Mouse (Mus musculus) ovary, postnatal 36 days (tissue): ENCODE measurements around the gene Tcl1b5.

Experiments used
- DNase-seq: peaks from one replicate; pipeline ENCODE4 v3.0.0; 2022; ENCODE audit warnings: low spot score, mixed read lengths

The Tcl1b5 gene

DNA sequence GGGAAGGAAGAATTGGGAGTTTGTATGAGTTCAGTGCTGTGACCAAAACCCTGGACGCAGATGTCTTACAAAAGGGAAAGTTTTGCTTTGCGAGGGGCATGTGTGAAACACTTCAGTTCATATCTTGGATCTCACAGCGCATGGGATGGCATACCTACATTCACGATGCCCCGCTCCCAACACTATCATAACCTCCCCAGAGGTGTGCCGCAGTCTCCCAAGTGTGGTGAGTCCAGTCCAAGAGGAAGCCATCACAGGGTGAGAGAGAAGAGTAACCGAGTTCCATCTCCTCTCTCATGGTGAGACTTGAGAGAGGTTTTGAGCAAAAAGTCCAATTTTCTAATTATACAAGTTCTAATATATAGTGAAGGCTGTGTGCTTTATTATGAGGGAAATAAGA lies 33.1 kb downstream of the Tcl1b5 start:
- DNase-seq, result no peak

DNA sequence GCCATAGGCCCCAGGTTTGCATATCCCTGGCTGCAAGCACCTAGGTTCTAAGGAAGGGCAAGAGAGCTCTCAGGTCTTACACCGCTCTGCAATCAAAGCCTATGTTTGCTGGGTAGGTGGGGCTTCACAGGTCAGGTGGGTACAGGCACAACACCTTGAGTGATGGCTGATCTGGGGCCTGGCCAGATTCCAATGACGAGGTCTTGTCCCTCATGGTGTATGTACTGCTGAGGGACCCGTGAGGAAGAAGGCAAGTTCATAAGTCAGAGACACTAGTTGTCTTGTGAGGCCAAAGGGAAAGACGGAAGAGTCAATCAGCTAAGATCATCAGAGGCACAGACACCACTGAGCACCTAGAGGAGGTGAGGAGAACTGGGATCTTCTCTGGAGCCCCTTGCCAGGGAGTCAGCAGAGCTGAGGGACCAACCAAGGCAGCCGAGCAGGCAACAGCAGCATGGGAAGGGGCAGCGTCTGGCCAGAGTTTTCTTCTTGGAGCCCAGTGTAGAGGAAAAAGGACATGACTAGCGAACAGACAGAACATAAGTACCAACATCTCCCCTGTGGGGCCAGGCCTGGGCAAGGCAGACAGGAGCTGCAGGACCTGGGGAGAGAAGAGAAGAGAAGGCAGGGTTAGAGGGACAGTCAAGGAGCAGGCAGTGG lies 41.1 kb downstream of the Tcl1b5 start:
- no peak for DNase-seq

DNA sequence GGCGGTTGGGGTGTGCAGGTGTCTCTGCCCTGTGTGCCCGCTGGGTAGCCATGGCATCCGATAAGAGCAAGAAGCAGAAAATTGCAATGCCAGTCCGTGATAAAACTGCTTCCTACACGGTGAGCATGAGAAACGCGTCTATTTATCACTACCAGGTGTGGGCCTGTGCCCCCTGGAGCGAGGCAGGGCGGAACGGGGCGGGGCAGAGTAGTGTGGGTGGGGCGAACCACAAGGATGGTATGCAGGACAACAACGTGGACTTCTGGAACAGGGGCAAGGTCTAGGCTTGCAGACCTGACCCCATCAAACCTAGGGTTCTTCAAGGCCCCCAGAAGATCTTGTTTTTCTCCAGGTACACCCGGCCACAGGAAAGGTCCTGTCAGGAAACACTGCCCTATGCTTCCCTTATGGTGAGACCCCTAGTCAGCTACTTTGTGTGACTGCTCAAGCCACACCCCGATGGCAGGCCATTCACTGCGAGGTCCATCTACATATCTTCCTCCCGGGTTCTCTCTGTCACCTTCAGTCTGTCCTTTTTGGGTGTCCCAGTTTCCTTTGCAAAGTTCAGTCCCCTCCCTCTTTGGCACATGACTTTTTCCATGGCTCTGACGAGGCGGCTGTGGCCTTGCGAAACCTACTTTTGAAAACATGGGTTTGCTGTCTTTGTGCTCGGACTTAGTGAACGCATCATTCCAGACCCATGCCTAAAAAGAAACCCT lies 46.6 kb downstream of the Tcl1b5 start, which contains the start of gene Tcl1:
Tcl1 (minus strand) TSS at position 193 of the 719 bp plus-strand sequence.
- DNase-seq, result no peak

DNA sequence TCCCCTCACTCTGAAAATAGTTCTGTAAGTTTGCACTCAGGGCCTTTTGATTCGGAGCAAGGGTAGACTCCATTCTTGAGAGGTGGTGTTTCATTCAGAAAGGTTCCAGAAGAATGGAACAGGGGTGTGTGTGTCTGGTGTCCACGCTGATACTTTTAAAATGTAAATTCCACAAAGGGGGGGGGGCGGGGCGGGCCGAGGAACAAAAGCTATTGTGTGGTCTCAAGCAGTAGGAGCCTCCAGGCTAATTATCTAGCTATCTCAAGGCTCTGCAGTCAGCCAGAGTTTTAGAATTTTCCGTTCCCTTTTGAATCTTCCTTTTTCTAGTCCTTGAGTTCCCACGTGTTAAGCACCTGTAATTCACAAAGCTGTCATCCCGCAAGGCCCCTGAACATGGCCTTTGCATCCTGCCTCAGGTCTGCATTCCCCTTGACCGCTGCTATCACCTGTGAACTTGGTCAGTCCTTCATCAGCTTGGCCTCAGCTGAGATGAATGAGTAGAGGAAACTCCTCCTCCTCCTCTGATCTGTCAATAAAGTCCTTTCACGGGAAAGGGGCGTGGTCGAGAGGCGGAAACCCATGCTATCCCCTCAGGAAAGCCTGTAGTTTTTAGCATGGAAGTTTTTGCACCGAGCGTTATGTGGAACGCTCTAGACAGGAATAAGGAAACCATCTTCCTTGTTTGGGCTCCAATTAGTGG lies 48.6 kb downstream of the Tcl1b5 start:
- no peak for DNase-seq
